Mouse (Mus musculus) embryonic fibroblast, embryonic 13.5 days (primary cell): ENCODE results near the gene Garnl3. TPM values are rescaled to one million over a fixed set of nuclear protein-coding genes. Genes with fewer than 3 reads are reported as not detected.

Source experiments
- H3K27ac ChIP-seq: 2 replicates; pipeline ENCODE4 v1.5.1; 2012; ENCODE audit warnings: low read length, control low read depth, inconsistent platforms; ENCODE audit not compliant: insufficient read depth
- H3K4me1 ChIP-seq: 2 replicates; pipeline ENCODE4 v1.6.1; 2011; ENCODE audit warnings: low read length; ENCODE audit not compliant: control insufficient read depth, insufficient read depth
- H3K4me3 ChIP-seq: 2 replicates; pipeline ENCODE4 v1.5.1; 2011; ENCODE audit warnings: mild to moderate bottlenecking, control low read depth, low read length; ENCODE audit not compliant: insufficient read depth
- CTCF ChIP-seq: IDR thresholded peaks from 2 replicates; pipeline ENCODE4 v1.5.1; 2011; ENCODE audit warnings: mild to moderate bottlenecking, control low read depth, low read length, moderate library complexity, borderline replicate concordance; ENCODE audit not compliant: insufficient read depth
- POLR2A ChIP-seq: IDR thresholded peaks from 2 replicates; pipeline ENCODE4 v1.6.1; 2011; ENCODE audit warnings: low read depth, mild to moderate bottlenecking, control low read depth, low read length, moderate library complexity
- polyA plus RNA-seq: library from polyadenylated mRNA; stranded (reverse); fragments of >200 nt; gene quantifications from 2 replicates; pipeline ENCODE4 v1.2.4, GENCODE M21; 2011; ENCODE audit warnings: low read depth; ENCODE audit not compliant: missing spikeins, insufficient read length

The Garnl3 gene
- polyA plus RNA-seq: 11.9 and 16.6 TPM in 2 replicates

GRCm38 (mm10) chr2:33131500-33132092 is at the start of gene Garnl3:
TSS of gene Garnl3 (minus strand) at chr2:33131654.
- Histone ChIP-seq H3K4me1 (no peaks in the 10 kb centered on the region), H3K4me3 (peak within 1 kb of the TSS; percentile 41), H3K27ac (no peak within 1 kb of the TSS)
- TF ChIP-seq POLR2A (peak; percentile 38; the same call in 1 of the 2 replicates), CTCF (peak; percentile 49; the same call in 1 of the 2 replicates)

GRCm38 (mm10) chr2:33179930-33180630 is 48.6 kb upstream of the Garnl3 start:
- TF ChIP-seq POLR2A (no peak), CTCF (no peak)
- peaks cover 11% of the 10 kb centered on the region for H3K4me1 ChIP-seq
- no peak overlapping the region for H3K4me3 ChIP-seq
- H3K27ac ChIP-seq: no peak overlapping the region

GRCm38 (mm10) chr2:33179171-33179929 is 47.9 kb upstream of the Garnl3 start:
- Histone ChIP-seq H3K27ac (no peak overlapping the region), H3K4me3 (no peak overlapping the region), H3K4me1 (peaks cover 11% of the 10 kb centered on the region)
- TF ChIP-seq POLR2A: no peak
- no peak for TF ChIP-seq CTCF

- no peak overlapping the region; the same call in 1 of the 2 replicates for H3K27ac ChIP-seq
These were observed 46.9 kb upstream of the Garnl3 start for GRCm38 (mm10) chr2:33178243-33178932.

GRCm38 (mm10) chr2:33177443-33178242 is 46.2 kb upstream of the Garnl3 start:
- H3K4me1 ChIP-seq: peaks cover 11% of the 10 kb centered on the region
- no peak for TF ChIP-seq POLR2A
- TF ChIP-seq CTCF: no peak
- H3K27ac ChIP-seq: peak overlapping the region; percentile 53
- H3K4me3 ChIP-seq: no peak overlapping the region

More at GRCm38 (mm10) chr2:33178243-33178932, 46.9 kb upstream of the Garnl3 start:
- TF ChIP-seq CTCF: no peak
- no peak for TF ChIP-seq POLR2A
- Histone ChIP-seq H3K4me3 (no peak overlapping the region), H3K4me1 (peaks cover 11% of the 10 kb centered on the region)

GRCm38 (mm10) chr2:33176921-33177320 is 45.5 kb upstream of the Garnl3 start:
- Histone ChIP-seq H3K4me3 (no peak overlapping the region), H3K4me1 (peaks cover 11% of the 10 kb centered on the region), H3K27ac (peak overlapping the region; percentile 53)
- TF ChIP-seq CTCF (no peak), POLR2A (no peak)

GRCm38 (mm10) chr2:33176516-33176915 is 45.1 kb upstream of the Garnl3 start:
- Histone ChIP-seq H3K27ac (peak overlapping the region; percentile 53), H3K4me3 (no peak overlapping the region), H3K4me1 (peaks cover 11% of the 10 kb centered on the region)
- TF ChIP-seq CTCF (no peak), POLR2A (no peak)

- no peak overlapping the region for H3K4me3 ChIP-seq
- TF ChIP-seq CTCF (no peak), POLR2A (no peak)
- H3K4me1 ChIP-seq: peaks cover 9% of the 10 kb centered on the region
- H3K27ac ChIP-seq: no peak overlapping the region
These were observed 42.2 kb upstream of the Garnl3 start for GRCm38 (mm10) chr2:33173686-33174085.
